Mouse (Mus musculus) layer of hippocampus, adult 9-11 months (tissue): ENCODE measurements around the gene Abcc9.

ENCODE experiments used
- DNase-seq: peaks from one replicate; pipeline ENCODE4 v3.0.0; 2022

Abcc9 gene

DNA sequence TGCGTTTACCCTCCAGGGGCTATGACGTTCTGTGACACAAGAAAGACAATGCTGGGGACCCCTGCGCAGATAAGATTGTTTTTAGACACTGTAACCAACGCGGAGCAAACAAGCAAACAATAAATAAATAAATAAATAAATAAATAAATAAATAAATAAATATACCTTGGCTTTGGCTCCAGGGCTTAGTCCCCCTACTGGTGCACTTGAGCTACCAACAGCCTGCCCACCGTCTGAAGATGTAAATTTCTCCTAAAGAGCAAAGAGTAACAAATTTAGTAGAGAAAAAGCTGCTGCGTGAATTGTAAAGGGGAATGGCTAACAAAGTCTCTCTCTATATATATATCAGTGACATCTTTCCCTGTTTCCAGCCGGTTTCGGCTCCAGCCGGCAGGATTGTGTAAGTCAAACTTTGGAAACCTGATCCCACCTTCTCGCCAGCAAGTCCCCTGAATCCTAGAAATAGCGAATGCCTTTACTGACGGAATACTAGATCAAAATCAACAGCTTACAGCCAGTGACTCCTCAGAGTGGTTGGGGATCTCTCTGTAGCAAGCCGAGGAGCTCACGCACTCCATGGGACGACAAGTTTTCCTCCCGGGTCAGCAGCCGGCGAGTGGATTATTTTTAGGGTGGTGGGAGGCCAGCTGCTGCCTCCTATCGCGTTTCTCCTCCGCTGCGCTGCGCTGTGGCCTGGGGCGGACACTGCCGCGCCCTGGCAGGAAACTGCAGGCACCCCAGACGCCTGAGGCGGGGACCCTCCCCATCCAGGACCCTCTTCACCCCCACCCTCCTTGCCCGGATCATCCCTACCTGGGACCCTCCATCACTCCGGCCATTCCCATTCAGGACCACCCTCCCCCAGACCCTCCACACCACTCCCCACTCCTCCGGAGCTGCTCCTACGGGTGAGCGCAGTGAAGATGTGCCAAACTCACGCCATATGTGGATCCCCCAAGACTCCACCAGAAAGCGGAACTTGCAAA is at the start of gene Abcc9:
Gene Abcc9 (minus strand): TSS at position 664 of the 986 bp plus-strand sequence.
- no peak for DNase-seq

DNA sequence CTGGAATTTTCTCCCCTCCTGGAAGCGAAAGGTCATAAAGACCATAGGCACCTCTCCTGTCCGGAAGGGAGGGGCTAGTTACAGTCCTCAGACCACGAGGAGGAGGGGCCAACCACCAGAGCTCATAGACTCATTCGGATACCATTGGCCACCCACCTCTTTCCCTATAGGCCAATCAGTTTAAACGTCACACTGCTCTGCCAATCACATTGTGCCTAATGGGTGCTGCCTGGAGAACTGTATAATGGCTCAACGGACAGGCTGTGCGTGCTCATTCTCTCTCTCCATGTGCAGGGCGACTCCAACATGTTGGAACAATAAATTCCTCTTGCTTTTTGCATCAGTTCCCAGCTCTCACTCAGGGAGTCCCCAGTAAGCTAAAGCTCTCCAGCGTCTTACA is 49.2 kb upstream of the Abcc9 start:
- no peak for DNase-seq

DNA sequence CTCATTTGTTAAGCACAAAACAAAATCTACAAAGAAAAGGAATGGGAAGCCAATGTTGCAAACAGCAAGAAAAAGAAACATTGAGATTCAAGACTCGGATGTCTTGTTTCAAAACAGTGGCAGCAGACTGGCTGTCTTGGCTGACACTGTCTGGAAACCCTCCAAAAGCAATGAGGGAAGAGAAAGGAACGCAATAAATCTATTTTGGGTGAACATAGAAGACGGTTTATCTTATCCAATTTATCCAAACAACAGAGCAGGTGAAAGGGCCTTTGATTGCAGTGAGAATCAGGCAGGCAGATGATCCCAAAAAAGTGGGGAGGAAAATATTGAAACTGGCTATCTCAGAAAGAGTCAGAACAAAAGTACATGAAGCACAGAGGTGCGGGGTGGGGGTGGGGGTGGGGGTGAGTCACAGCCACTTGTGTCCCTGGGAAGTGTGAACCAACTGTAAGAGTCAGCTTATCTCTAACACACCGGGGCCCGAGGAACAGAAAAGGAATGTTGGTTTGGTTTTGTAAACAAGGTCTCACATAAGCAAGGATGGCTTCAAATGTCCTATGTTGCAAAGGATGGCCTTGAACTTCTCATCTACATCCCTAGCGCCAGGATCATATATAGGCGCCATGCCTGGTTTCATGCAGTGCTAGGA is 46.1 kb upstream of the Abcc9 start:
- no peak for DNase-seq

DNA sequence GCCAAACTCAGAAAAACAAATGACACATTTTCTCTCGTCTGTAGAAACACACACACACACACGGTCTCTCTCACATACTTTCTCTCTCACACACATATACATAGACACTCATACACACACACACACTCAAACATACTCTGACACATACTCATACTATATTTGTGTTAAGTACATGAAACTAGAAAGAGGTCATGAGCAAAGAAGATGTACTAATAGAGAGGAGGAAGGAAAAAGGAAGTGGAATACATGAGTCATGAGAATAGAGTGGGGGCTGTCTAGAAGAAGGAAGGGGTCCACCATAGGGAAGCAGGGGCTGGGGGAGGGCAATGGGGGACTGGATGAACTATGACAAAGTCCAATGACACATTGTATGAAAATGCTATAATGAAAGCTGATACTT is 45.0 kb upstream of the Abcc9 start:
- no peak for DNase-seq

DNA sequence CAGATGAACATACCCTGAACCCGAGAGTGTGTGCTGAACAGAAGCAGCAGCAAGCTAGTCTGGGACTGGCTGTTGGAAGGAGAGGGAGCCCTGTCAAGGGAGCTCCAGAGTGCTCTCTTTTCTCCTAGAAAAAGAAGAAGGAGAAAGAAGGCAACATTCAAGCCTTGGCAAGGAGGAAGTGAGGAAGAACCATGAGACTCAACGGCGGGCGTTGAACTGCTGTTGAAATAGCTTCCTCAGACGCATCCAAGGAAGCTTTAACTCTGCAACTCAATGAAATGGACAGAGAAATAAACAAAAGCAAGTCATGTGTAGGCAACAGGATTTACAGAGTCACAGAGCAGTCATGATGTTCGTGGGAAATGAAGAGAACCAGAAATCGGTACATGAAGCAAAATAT is 44.6 kb upstream of the Abcc9 start:
- DNase-seq: peak; percentile 42

DNA sequence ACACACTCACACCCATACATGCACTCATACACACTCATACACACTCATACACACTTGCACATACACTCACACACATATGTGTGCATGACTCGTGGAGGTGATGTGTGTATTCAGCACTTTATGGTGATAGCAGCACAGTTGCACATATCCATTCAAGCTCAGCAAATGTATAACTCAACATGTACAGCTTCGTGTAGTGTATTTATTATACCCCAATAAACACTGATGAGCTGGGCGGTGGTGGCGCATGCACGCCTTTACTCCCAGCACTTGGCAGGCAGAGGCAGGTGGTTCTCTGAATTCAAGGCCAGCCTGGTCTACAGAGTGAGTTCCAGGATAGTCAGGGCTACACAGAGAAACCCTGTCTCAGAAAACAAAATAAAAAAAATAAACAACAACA is 43.4 kb upstream of the Abcc9 start:
- DNase-seq: no peak

DNA sequence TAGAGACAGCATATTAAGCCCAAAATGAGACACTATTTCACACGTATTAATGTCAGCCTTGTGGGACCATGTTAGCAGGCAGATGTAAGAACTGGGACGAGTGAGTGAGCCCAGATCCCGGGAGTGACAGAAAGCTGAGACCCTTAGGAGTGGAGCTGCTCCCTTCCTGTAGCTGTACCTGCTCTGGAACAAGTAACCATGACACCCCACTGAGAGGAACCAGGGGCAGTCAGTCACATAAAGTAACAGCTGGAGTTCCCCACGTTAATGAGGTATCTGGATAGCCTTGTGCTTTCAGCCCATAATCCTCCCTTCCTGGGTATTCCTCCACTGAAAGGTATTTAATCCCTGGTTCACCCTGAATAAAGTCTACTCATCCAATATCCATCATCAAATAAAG is 41.1 kb upstream of the Abcc9 start:
- no peak for DNase-seq

DNA sequence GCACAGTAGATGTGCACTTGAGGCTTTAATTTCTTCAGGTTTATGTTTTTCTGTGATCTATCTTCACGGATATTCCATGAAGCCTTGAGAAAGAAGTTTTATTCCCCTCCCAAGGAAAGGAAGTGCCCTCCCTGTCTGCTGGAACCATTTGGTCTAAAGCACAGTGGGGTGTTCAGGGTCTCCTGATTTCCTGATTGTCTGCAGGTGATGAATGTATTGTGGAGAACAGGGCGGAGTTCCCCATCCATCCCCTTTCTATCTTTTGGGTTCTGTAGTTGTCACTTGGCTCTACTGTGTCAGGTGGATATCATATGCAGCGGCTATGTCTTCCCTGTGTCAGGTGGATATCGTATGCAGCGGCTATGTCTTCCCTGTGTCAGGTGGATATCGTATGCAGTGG is 39.6 kb upstream of the Abcc9 start:
- no peak for DNase-seq

DNA sequence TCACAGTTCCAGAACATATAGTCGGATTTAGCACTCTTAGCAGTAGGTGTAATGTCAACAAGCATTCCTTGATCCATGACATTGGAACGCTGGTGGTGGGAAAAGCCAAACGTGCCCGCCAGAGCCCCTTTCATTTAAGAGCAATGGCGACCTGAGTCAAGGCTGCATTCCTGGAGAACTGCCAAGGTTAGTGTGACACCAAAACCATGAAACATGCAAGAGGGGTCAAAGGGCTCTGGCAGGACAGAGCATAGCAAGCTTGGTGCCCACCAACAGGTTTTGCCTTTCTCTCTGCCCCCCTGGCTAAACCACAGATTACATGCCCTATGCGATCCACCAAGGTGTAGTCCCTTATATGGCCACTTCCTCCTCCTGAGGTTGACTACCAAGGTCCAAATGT is 36.5 kb upstream of the Abcc9 start:
- no peak for DNase-seq

DNA sequence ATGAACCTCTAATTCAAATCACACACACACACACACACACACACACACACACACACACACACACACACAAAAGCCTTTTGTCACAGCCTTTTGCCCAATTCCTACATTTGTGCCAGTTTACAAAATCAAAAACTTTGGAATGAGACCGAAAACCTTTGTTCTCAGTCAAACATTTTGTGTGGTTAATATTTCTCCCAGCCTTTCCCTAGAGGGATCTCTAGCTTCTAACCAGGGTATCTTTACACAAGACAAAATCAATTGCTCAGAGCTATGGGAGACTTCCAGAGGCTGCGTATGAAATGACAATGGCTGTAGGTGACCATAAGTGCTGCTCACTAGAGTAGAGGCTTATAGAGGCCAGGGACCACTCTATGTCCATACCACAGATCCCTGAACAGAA is 36.1 kb upstream of the Abcc9 start:
- no peak for DNase-seq

DNA sequence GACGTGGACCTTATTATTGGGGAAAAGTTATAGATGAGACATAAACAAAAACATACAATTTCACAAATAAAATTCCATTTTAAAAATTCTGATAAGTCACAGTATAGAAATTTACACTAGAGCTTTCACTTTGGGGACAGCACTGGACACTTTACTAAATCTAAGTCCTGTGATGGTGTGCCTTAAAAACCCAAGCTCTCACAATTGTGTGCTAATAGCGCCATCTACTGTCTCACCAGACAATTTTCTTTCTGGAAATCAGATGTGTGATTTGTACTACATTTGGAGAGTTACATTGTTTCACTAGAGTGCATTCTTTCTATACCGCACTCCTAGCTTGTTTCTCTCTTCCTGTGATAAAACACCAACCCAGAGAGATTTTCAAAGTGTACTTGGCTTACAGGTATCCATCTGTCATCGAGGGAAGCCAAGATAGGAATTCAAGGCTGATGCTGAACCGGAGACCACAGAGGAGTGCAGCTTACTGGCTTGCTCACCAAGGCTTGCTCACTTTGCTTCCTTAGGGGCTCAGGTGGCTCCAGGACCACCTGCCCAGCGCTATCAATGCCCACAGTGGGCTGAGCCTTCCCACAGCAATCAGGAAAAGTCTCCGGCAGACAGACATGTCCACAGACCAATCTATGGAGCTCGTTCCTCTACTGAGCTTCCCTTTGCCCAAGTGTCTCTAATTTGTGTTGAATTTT is 33.3 kb upstream of the Abcc9 start:
- DNase-seq: no peak

DNA sequence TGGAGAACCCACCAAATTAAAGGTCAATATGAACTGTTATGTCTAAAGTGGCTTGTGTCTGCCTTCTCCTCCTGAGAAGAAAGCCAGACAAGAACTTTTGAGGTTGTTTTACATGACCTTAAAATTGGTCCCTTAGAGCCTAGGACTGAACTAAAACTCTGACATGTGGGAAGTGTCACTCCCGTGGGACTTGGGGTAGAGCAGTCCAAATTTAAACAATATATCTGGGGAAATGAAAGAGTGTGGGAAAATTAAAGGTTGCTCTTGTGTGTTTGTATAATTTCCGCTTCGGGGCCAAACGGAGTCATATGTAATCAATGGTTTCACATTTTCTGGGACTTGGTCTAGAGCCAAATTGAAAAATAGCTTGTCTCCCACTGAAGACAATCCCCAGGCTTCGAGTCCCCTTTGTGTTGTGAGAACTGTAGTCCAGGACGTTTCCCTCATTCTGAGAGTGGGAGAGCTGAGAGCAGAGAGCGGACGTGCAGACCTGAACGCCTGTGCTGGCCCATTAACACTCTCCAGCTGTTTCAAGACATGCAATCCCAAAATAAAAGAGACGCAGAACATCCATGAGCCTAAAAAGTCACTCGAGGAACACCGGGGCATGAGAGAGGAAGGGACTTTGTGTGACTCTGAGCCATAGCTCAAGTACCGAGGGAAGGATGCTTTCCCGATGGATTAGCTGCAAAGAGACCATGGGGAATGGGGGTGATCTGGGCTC is 30.6 kb upstream of the Abcc9 start:
- no peak for DNase-seq

DNA sequence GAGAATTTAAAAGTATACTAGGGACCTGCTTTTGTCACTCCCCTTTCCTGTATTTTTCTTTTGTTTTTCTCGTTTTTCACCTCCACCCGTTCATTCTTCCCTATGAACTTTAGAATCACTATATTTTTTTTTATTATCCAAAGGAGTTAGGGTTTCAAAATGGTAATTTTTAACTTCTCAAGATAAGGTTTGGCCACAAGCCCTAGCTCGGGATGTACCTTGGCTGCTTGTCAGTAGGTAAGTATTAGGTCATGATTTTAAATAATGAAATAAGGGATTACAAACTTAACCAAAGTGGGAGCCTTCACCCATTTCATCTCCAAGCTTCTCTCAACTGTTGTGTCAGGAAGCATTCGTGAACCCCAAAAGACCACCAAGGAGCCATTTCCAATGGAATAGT is 23.9 kb upstream of the Abcc9 start:
- DNase-seq: no peak

DNA sequence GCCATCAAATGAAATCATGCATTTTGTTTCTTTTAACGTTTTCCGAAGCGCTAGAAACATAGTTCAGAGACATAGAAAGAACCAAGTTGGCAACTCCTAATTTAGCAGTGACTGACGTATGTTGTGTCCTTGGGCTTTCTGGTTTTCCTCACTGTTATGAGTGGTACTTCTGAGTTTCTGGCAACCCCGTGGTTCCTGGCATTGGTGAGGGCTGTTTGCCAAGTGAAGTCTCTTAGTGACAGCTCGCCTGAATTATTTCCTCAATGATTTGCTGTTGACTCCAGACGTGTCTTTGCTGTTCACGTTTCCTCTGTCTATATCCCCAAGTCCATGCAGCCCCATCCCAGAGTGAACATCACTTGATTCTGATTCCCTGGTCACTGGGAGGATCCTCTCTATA is 19.6 kb upstream of the Abcc9 start:
- no peak for DNase-seq

DNA sequence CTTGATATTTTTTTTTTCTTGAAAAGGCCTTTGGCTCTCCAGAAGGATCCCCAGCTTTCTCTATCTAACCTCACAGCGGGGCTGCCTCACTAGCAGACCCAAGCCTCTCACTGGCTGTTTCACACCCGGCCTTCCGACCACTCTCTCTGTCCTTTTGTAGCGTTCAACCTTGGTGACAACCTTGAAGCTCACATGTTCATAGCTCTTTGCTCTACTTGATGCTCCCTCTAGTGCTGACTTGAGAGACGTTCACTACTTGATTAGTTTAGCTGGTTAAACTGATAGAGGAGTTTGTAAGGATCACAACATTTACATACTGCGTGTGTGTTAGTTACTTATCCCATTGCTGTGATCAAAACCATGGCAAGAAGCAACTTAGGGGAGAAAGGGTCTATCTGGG is 18.5 kb upstream of the Abcc9 start:
- DNase-seq: no peak

DNA sequence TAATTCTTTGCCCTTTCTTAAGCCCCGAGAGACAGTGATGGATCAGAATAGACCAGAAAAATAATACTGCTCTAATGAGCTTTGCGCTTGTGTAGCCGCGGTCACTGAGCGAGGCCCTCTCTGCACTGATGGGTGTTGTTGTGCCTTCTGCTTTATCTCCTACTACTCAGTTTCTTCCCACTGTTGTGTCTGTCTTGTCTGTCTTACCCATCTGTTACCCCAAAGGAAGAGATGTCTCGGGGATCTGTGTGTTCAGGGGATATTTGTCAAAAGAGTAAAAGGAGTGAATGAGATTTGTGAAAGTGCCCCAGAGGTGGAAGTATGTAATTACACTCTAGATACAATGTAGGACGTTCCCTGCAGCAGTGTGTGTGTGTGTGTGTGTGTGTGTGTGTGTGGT is 16.1 kb upstream of the Abcc9 start:
- peak; percentile 10 for DNase-seq

DNA sequence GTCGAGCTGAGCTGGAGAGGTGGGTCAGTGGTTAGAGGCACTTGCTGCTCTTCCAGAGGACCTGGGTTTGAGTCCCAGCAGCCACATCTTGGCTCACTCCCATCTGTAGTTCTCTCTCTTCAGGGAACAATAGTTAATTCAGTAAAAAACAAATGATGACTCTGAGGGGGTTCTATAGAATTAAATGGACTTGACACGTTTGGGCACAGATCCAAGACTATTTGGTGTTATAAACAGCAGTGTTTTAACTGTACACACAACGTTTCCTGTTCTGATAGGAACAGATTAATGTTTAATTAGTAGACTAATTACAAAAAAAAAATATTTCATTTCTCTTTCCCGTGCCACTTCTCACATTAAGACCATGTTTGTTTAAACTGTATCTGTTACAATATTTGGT is 15.1 kb upstream of the Abcc9 start:
- no peak for DNase-seq

DNA sequence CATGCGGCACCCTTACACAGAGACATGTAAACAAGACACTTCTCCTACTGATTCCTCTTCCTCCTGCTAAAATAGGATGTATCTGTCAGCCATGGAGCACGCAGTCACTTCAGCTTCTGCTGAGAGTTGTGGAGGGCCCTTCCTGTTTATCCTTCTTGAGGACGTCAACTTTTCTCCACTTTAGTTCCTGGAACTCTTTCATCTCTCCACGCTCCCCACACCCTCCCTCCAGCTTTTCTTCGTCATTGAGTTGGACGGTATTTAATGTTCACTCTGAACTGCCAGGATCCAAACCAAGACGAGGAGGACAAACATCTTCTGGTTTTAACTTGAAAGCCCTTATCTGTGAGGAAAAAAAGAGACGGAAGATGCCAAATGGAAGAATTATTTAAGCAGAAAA is 12.9 kb upstream of the Abcc9 start:
- peak; percentile 6 for DNase-seq

DNA sequence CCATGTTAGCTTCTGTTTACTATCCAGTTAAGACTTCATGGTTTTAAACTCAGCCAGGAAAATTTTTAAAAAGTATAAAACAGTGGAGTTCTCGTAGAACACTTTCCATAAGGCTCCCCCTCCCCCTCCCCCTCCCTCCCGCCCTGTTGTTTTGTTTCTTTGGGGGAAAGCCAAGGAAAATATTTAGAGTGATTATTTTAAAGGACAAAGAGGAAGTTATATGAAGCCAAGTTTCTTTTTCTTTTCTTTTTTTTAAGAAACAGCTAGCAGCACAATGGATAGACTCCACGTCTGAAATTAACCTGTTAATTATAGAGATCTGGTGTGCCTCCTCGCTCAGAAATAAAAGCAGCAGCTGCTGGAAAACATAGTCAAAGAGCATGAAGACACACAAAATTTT is 9.0 kb upstream of the Abcc9 start:
- no peak for DNase-seq

DNA sequence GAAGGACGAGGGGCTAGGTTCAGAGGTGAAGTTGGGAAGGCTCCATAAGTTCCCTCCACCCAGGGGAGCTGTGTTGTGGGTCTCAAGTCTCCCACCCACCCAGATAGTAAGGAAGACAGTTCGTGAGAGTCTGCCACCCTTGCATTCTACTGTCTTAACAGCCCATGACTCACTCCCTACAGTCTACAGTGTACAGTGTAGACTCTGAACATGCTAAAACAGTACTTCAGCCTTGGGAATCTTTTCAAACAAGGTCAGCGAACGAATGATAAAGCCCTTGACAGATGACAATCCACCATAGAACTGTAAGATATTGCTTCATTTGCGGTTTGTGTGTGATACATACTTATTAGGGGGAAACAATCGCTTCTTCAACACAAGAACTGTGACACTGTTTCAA is 8.6 kb upstream of the Abcc9 start:
- DNase-seq: no peak

DNA sequence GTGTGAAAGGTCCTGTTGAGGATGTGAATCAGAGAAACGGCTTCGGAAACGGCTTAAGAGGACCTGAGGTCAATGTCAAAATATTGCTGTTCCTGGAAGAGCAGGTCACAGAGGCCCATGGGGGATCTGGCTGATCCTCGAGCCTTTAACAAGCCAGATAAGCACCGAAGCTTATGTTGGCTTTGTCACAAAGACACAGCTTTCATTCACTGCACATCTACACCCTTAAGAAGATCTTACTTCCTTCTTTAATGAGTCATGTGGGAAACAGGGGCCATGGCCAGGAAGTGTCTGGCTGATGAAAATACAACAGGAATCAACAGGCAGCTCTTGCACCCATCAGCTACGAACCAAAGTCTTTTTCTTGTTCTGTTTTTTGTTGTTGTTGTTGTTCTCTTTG is 6.3 kb upstream of the Abcc9 start:
- DNase-seq: no peak

DNA sequence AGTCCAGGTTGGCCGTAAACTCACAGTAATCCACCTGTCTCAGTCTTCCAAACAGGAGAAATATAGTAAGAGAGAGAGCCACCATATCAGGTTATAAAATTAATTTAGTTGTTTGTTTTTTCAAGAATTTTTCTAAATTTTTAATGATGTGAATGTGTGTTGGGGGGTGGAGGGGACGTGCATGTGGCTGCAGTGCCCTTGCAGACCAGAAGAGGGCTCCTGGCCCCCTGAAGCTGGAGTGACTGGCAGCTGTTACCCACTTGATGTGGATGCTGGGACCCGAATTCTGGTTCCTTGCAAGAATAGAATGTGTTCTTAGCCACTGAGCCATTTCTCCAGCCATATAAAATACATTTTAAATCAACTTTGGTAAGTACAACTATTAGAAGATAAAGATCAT is 4.6 kb upstream of the Abcc9 start:
- no peak for DNase-seq

DNA sequence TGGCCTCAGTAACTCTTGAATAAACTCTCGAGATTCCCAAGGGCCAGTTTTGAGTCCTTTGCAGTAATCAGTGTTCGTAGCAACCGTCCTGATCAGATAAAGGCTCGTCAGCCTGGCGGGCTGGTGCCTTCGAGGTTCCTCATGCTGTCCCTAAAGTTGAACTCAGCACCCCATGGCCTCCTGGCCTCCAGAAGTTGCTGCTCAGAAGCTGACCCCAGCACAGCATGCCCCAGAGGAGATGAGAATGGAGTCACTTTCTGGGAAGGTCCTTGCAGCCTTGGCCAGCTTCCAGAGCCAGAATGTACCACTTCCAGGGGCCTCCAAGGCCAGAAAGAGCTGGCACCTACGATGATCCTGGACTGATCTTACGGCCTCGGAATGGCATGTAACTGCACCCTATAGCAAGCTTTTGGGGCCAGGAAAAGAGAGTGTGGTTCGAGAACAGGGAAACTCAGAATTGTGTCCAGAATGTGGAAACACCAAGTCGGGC is 1.4 kb upstream of the Abcc9 start:
- no peak for DNase-seq
